Mouse (Mus musculus) lung, postnatal 14 days (tissue): ENCODE data around the gene Arhgap10.

Experiments
- DNase-seq: peaks from one replicate; pipeline ENCODE4 v3.0.0; 2021

The Arhgap10 gene

GRCm38 (mm10) chr8:77440324-77440880, 77.4 kb downstream of the Arhgap10 start:
- peak; percentile 51 for DNase-seq

- no peak for DNase-seq
Observed at GRCm38 (mm10) chr8:77439670-77440069, 78.1 kb downstream of the Arhgap10 start.

GRCm38 (mm10) chr8:77437807-77438493, 79.8 kb downstream of the Arhgap10 start:
- DNase-seq: no peak

- peak; percentile 23 for DNase-seq
Observed at GRCm38 (mm10) chr8:77436013-77436990, 81.5 kb downstream of the Arhgap10 start.

GRCm38 (mm10) chr8:77433221-77433620, 84.5 kb downstream of the Arhgap10 start:
- DNase-seq: no peak

GRCm38 (mm10) chr8:77432726-77433125, 85.0 kb downstream of the Arhgap10 start:
- no peak for DNase-seq

- DNase-seq: no peak
Observed at GRCm38 (mm10) chr8:77428420-77428819, 89.3 kb downstream of the Arhgap10 start.

- DNase-seq: no peak
Observed at GRCm38 (mm10) chr8:77428015-77428414, 89.7 kb downstream of the Arhgap10 start.

- no peak for DNase-seq
Observed at GRCm38 (mm10) chr8:77427438-77427837, 90.3 kb downstream of the Arhgap10 start.

- DNase-seq: no peak
Observed at GRCm38 (mm10) chr8:77423850-77424249, 93.9 kb downstream of the Arhgap10 start.

GRCm38 (mm10) chr8:77422632-77423252, 95.0 kb downstream of the Arhgap10 start:
- DNase-seq: no peak

GRCm38 (mm10) chr8:77421596-77421995, 96.2 kb downstream of the Arhgap10 start:
- no peak for DNase-seq

GRCm38 (mm10) chr8:77419731-77420130, 98.0 kb downstream of the Arhgap10 start:
- DNase-seq: peak; percentile 83

GRCm38 (mm10) chr8:77416738-77417137, 101.0 kb downstream of the Arhgap10 start:
- DNase-seq: no peak

GRCm38 (mm10) chr8:77416034-77416433, 101.7 kb downstream of the Arhgap10 start:
- DNase-seq: no peak

- no peak for DNase-seq
Observed at GRCm38 (mm10) chr8:77411262-77411661, 106.5 kb downstream of the Arhgap10 start.

- DNase-seq: no peak
Observed at GRCm38 (mm10) chr8:77410394-77410793, 107.4 kb downstream of the Arhgap10 start.

- no peak for DNase-seq
Observed at GRCm38 (mm10) chr8:77408527-77409215, 109.1 kb downstream of the Arhgap10 start.

GRCm38 (mm10) chr8:77406846-77407245, 110.9 kb downstream of the Arhgap10 start:
- DNase-seq: no peak

GRCm38 (mm10) chr8:77406444-77406843, 111.3 kb downstream of the Arhgap10 start:
- DNase-seq: no peak

GRCm38 (mm10) chr8:77404017-77404416, 113.7 kb downstream of the Arhgap10 start:
- no peak for DNase-seq

GRCm38 (mm10) chr8:77401934-77402333, 115.8 kb downstream of the Arhgap10 start:
- no peak for DNase-seq
